Mouse (Mus musculus) C2C12 (cell line): Measurements from ENCODE around the gene Rps28. TPM values are rescaled to one million over a fixed set of nuclear protein-coding genes. Genes with fewer than 3 reads are reported as not detected.
"Not testable (repeated sequence)": the region's sequence is repeated elsewhere in the genome, so short reads cannot be mapped to it uniquely, and the experiment has no call there.

ENCODE experiments used
- H3K27me3 ChIP-seq: one replicate; pipeline ENCODE4 v1.6.1; 2011; ENCODE audit not compliant: control insufficient read depth, insufficient read depth, insufficient read length
- H3K36me3 ChIP-seq: one replicate; pipeline ENCODE4 v1.6.1; 2011; ENCODE audit not compliant: control insufficient read depth, insufficient read depth
- H3K4me3 ChIP-seq: one replicate; pipeline ENCODE4 v1.5.1; 2011; ENCODE audit warnings: mild to moderate bottlenecking, control low read depth; ENCODE audit not compliant: poor library complexity, insufficient read depth, severe bottlenecking
- H3K79me2 ChIP-seq: one replicate; pipeline ENCODE4 v1.6.1; 2011; ENCODE audit not compliant: control insufficient read depth, insufficient read depth
- H3K79me3 ChIP-seq: one replicate; pipeline ENCODE4 v1.6.1; 2011; ENCODE audit warnings: low read depth, control low read depth
- H3ac ChIP-seq: one replicate; pipeline ENCODE3; 2011; ENCODE audit warnings: low read depth; ENCODE audit not compliant: control insufficient read depth, insufficient read length
- CEBPB ChIP-seq: IDR thresholded peaks from one replicate; pipeline ENCODE4 v1.6.1; 2011; ENCODE audit warnings: low read depth, mild to moderate bottlenecking, control low read depth, moderate library complexity
- CTCF ChIP-seq: IDR thresholded peaks from one replicate; pipeline ENCODE4 v1.5.1; 2011; ENCODE audit not compliant: control insufficient read depth, insufficient read depth, insufficient read length
- FOSL1 ChIP-seq: IDR thresholded peaks from one replicate; pipeline ENCODE4 v1.8.0; 2011; ENCODE audit warnings: mild to moderate bottlenecking, low read length; ENCODE audit not compliant: poor library complexity, insufficient read depth, severe bottlenecking
- MAX ChIP-seq: IDR thresholded peaks from one replicate; pipeline ENCODE4 v1.6.1; 2011; ENCODE audit warnings: mild to moderate bottlenecking, control low read depth
- MYOD1 ChIP-seq: IDR thresholded peaks from one replicate; pipeline ENCODE4 v1.6.1; 2011; ENCODE audit warnings: low read depth; ENCODE audit not compliant: control insufficient read depth, insufficient read length
- MYOG ChIP-seq: IDR thresholded peaks from one replicate; pipeline ENCODE4 v1.6.1; 2011; ENCODE audit not compliant: control insufficient read depth, insufficient read length; ENCODE audit errors: extremely low read depth
- USF1 ChIP-seq: IDR thresholded peaks from one replicate; pipeline ENCODE4 v1.6.1; 2011; ENCODE audit warnings: low read depth, mild to moderate bottlenecking, control low read depth, moderate library complexity
- long read RNA-seq, 2 experiments: library from polyadenylated mRNA; unstranded; transcript quantifications; one replicate each; pipeline ENCODE4 v2.0.0; 2019 to 2020
- polyA plus RNA-seq: library from polyadenylated mRNA; unstranded; fragments of >200 nt; fragmentation: generic; extraction: Trizol; gene quantifications from one replicate; pipeline ENCODE4 v1.2.1, GENCODE M21; 2012; ENCODE audit warnings: missing spikeins

The Rps28 gene
- polyA plus RNA-seq, result 8,619 TPM
- long read RNA-seq, experiment 1, transcript Rps28-205 (4 exons, 382 nt), result major isoform, 821 of 1,108 reads
- long read RNA-seq, experiment 1, transcript Rps28-201 (4 exons, 392 nt), result minor isoform, 261 of 1,108 reads
- long read RNA-seq, experiment 1, partial matches to known transcripts, result 2 of 1,108 reads
- long read RNA-seq, experiment 1, other reads (novel, unspliced or antisense), result 23 of 1,108 reads
- long read RNA-seq, experiment 2, transcript Rps28-201 (4 exons, 392 nt), result minor isoform, 71 of 259 reads
- long read RNA-seq, experiment 2, transcript Rps28-205 (4 exons, 382 nt), result major isoform, 183 of 259 reads
- long read RNA-seq, experiment 2, partial matches to known transcripts, result 0 of 259 reads
- long read RNA-seq, experiment 2, other reads (novel, unspliced or antisense), result 1 of 259 reads

- Histone ChIP-seq H3K36me3 (peaks cover 48% of the 10 kb centered on the region), H3K4me3 (peak within 1 kb of the TSS; percentile 89), H3K27me3 (no peaks in the 10 kb centered on the region), H3K79me2 (peaks cover 85% of the 10 kb centered on the region), H3K79me3 (peaks cover 50% of the 10 kb centered on the region), H3ac (peak within 1 kb of the TSS; percentile 86)
- no peak for TF ChIP-seq MYOD1
- no peak for TF ChIP-seq MYOG
- TF ChIP-seq FOSL1, result no peak
- peak; percentile 92 for TF ChIP-seq MAX
- TF ChIP-seq CEBPB, result no peak
- TF ChIP-seq USF1, result peak; percentile 99
- no peak for TF ChIP-seq CTCF
Observed at GRCm38 (mm10) chr17:33824084-33824996, at the start of gene Rps28, which contains the start of gene Ndufa7. Gene Rps28, minus strand, starts transcription at chr17:33824562. Gene Ndufa7, plus strand, starts transcription at chr17:33824572.

- H3K4me3 ChIP-seq, H3K79me2 ChIP-seq, H3K79me3 ChIP-seq, H3K27me3 ChIP-seq, H3ac ChIP-seq: not testable (repeated sequence)
- H3K36me3 ChIP-seq, result peaks cover 22% of the 10 kb centered on the region
Observed at GRCm38 (mm10) chr17:33873537-33873936, 49.2 kb upstream of the Rps28 start, which contains the start of gene Gm7029. Gene Gm7029, plus strand, starts transcription at chr17:33873837.

GRCm38 (mm10) chr17:33865330-33866030 lies 41.1 kb upstream of the Rps28 start:
- Histone ChIP-seq H3K36me3 (no peaks in the 10 kb centered on the region), H3ac (no peak overlapping the region), H3K4me3 (no peak overlapping the region), H3K79me3 (no peaks in the 10 kb centered on the region), H3K79me2 (no peaks in the 10 kb centered on the region), H3K27me3 (no peaks in the 10 kb centered on the region)
- TF ChIP-seq FOSL1 (no peak), MAX (no peak), USF1 (no peak), CTCF (peak; percentile 30)

- Histone ChIP-seq H3K36me3 (no peaks in the 10 kb centered on the region), H3ac (no peak overlapping the region), H3K4me3 (no peak overlapping the region), H3K79me3 (no peaks in the 10 kb centered on the region), H3K79me2 (no peaks in the 10 kb centered on the region), H3K27me3 (no peaks in the 10 kb centered on the region)
- no peak for TF ChIP-seq MAX
- TF ChIP-seq FOSL1, result no peak
- no peak for TF ChIP-seq USF1
- no peak for TF ChIP-seq CTCF
- TF ChIP-seq MYOG, result no peak
- TF ChIP-seq CEBPB, result no peak
- TF ChIP-seq MYOD1, result no peak
Observed at GRCm38 (mm10) chr17:33857816-33858215, 33.5 kb upstream of the Rps28 start.

GRCm38 (mm10) chr17:33851331-33851730 lies 27.0 kb upstream of the Rps28 start:
- Histone ChIP-seq H3K27me3 (no peaks in the 10 kb centered on the region), H3K4me3 (no peak overlapping the region), H3ac (no peak overlapping the region), H3K36me3 (no peaks in the 10 kb centered on the region), H3K79me2 (no peaks in the 10 kb centered on the region), H3K79me3 (no peaks in the 10 kb centered on the region)
- TF ChIP-seq CEBPB (no peak), MYOG (no peak), USF1 (no peak), CTCF (no peak), MAX (no peak), FOSL1 (no peak), MYOD1 (no peak)
